Mouse (Mus musculus): ENCODE measurements around the gene Sh3pxd2a.

DNA sequence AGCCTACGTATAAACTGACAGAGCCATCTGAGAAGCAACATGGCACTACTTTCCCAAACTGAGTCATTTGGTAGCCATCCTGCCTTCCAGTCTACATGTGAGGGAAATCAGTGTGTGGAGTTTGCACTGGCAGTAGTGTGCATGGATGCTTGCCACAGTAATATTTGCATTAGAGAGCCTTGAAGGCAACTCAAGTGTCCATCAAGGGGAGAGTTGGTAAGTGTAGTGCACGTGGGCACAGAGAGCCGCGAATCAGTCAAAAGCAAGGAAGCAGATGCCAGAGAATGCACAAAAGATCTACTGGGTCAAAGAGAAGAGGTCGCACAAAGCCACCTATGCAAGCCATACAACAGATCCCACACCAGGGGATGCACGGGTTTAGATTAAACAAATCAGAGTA lies 18.5 kb downstream of the Sh3pxd2a start:
- TF ChIP-seq CTCF (conservative IDR thresholded peaks at IDR 0.05; ENCODE audit: insufficient read depth, insufficient read length, low read depth, low read length) (no peak), POLR2A (IDR thresholded peaks at IDR 0.05; ENCODE audit: low read depth, low read length) (no peak)
